Mouse (Mus musculus) testis, adult 2 months (tissue): Measurements from ENCODE around the gene Nos1ap. TPM values are rescaled to one million over a fixed set of nuclear protein-coding genes. Genes with fewer than 3 reads are reported as not detected.

Experiments
- H3K27ac ChIP-seq: fragments of 200-500 bp; 2 replicates; pipeline ENCODE4 v1.5.1; 2012; ENCODE audit warnings: low read depth, low read length; ENCODE audit not compliant: control insufficient read depth, insufficient read depth
- H3K27me3 ChIP-seq: fragments of 200-500 bp; 2 replicates; pipeline ENCODE4 v1.6.1; 2012; ENCODE audit warnings: mild to moderate bottlenecking, low read length, moderate library complexity; ENCODE audit not compliant: control insufficient read depth, insufficient read depth
- H3K36me3 ChIP-seq: fragments of 200-500 bp; 2 replicates; pipeline ENCODE4 v1.6.1; 2012; ENCODE audit warnings: mild to moderate bottlenecking, low read length; ENCODE audit not compliant: control insufficient read depth, insufficient read depth
- H3K4me1 ChIP-seq: fragments of 200-500 bp; 2 replicates; pipeline ENCODE4 v1.6.1; 2012; ENCODE audit warnings: low read length; ENCODE audit not compliant: control insufficient read depth, insufficient read depth
- H3K4me3 ChIP-seq: fragments of 200-500 bp; 2 replicates; pipeline ENCODE4 v1.5.1; 2012; ENCODE audit warnings: low read depth, mild to moderate bottlenecking, low read length, moderate library complexity, mixed read lengths; ENCODE audit not compliant: control insufficient read depth
- CTCF ChIP-seq: fragments of 200-500 bp; IDR thresholded peaks from 2 replicates; pipeline ENCODE4 v1.5.1; 2012; ENCODE audit warnings: low read depth, mild to moderate bottlenecking, inconsistent platforms, low read length, moderate library complexity; ENCODE audit not compliant: control insufficient read depth, insufficient read depth, insufficient replicate concordance
- POLR2A ChIP-seq: fragments of 200-500 bp; IDR thresholded peaks from 2 replicates; pipeline ENCODE4 v1.6.1; 2012; ENCODE audit warnings: low read depth, mild to moderate bottlenecking, inconsistent platforms, low read length, moderate library complexity; ENCODE audit not compliant: control insufficient read depth
- polyA plus RNA-seq: library from polyadenylated mRNA; depleted of rRNA; stranded (reverse); fragments of >200 nt; gene quantifications from 2 replicates; pipeline ENCODE4 v1.2.3, GENCODE M21; 2012

Gene Nos1ap
- polyA plus RNA-seq, 1 experiment = 2.1 TPM

- no peaks in the 10 kb centered on the region for H3K36me3 ChIP-seq
- TF ChIP-seq POLR2A = no peak
- no peak for TF ChIP-seq CTCF
- no peaks in the 10 kb centered on the region for H3K27me3 ChIP-seq
- H3K27ac ChIP-seq = no peak overlapping the region
- no peaks in the 10 kb centered on the region for H3K4me1 ChIP-seq
- no peak overlapping the region for H3K4me3 ChIP-seq
Observed at GRCm38 (mm10) chr1:170576012-170576727, 13.5 kb downstream of the Nos1ap start.

DNA sequence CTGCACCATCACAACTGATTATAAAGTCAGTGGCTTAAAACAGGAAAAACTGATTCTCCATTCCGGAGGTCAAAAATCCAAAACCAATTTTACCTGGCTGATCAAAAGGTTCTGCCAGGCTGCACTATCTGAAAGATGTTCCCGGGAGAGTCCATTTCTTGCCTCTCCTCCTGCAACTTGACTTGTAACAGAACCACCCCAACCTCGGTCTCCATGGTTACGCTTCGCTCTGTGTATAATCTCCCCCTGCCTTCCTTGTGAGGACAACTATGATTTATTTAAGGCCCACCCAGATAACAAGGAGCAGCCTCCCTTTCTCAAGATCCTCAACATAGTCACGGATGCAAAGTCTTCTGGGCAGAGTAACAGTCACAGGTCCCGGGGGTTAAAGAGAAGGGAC is 16.5 kb downstream of the Nos1ap start:
- no peaks in the 10 kb centered on the region for H3K4me1 ChIP-seq
- TF ChIP-seq POLR2A = no peak
- H3K27me3 ChIP-seq = no peaks in the 10 kb centered on the region
- H3K4me3 ChIP-seq = no peak overlapping the region
- H3K27ac ChIP-seq = no peak overlapping the region
- no peaks in the 10 kb centered on the region for H3K36me3 ChIP-seq

GRCm38 (mm10) chr1:170566969-170567368 is 22.7 kb downstream of the Nos1ap start:
- Histone ChIP-seq H3K36me3 (no peaks in the 10 kb centered on the region), H3K27ac (no peak overlapping the region), H3K4me1 (no peaks in the 10 kb centered on the region), H3K4me3 (no peak overlapping the region), H3K27me3 (no peaks in the 10 kb centered on the region)
- TF ChIP-seq CTCF = no peak
- no peak for TF ChIP-seq POLR2A

GRCm38 (mm10) chr1:170566538-170566937 is 23.1 kb downstream of the Nos1ap start:
- H3K27ac ChIP-seq = no peak overlapping the region
- H3K4me1 ChIP-seq = no peaks in the 10 kb centered on the region
- no peak for TF ChIP-seq CTCF
- TF ChIP-seq POLR2A = no peak
- H3K36me3 ChIP-seq = no peaks in the 10 kb centered on the region
- H3K4me3 ChIP-seq = no peak overlapping the region
- no peaks in the 10 kb centered on the region for H3K27me3 ChIP-seq

- no peak overlapping the region for H3K27ac ChIP-seq
- no peaks in the 10 kb centered on the region for H3K36me3 ChIP-seq
- H3K4me1 ChIP-seq = no peaks in the 10 kb centered on the region
- no peak overlapping the region for H3K4me3 ChIP-seq
- TF ChIP-seq POLR2A (no peak), CTCF (no peak)
- no peaks in the 10 kb centered on the region for H3K27me3 ChIP-seq
Observed at GRCm38 (mm10) chr1:170564926-170565325, 24.7 kb downstream of the Nos1ap start.

- Histone ChIP-seq H3K27me3 (no peaks in the 10 kb centered on the region), H3K27ac (no peak overlapping the region), H3K4me1 (no peaks in the 10 kb centered on the region), H3K36me3 (no peaks in the 10 kb centered on the region), H3K4me3 (no peak overlapping the region)
- TF ChIP-seq POLR2A = no peak
- no peak for TF ChIP-seq CTCF
Observed at GRCm38 (mm10) chr1:170562431-170562830, 27.2 kb downstream of the Nos1ap start.

- Histone ChIP-seq H3K4me1 (no peaks in the 10 kb centered on the region), H3K4me3 (no peak overlapping the region), H3K27ac (no peak overlapping the region), H3K27me3 (no peaks in the 10 kb centered on the region), H3K36me3 (no peaks in the 10 kb centered on the region)
- TF ChIP-seq CTCF (no peak), POLR2A (no peak)
Observed at GRCm38 (mm10) chr1:170560768-170561167, 28.9 kb downstream of the Nos1ap start.

DNA sequence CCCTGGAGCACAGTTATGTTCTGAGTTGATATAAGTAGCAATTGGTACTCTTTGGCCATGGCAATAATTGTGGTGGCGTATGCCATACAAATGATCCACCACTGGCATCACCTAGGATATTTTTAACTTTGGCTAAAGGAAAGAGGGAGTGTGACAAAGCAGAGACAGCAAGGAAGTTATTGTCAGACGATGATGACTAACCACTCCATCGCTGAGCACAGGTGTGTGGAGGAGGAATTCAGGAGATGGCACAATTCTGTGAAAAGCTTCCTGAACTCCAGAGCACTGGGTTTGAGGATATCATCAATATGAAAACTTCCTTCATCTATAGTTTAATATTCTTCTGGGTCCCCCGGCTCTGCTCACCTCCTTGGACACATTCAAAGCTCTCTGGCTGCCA is 31.7 kb downstream of the Nos1ap start:
- no peaks in the 10 kb centered on the region for H3K36me3 ChIP-seq
- H3K27ac ChIP-seq = no peak overlapping the region
- no peaks in the 10 kb centered on the region for H3K4me1 ChIP-seq
- no peak for TF ChIP-seq POLR2A
- no peak for TF ChIP-seq CTCF
- no peaks in the 10 kb centered on the region for H3K27me3 ChIP-seq
- no peak overlapping the region for H3K4me3 ChIP-seq

- H3K4me3 ChIP-seq = no peak overlapping the region
- TF ChIP-seq CTCF (no peak), POLR2A (no peak)
Observed at GRCm38 (mm10) chr1:170556696-170557095, 33.0 kb downstream of the Nos1ap start.

More at GRCm38 (mm10) chr1:170556696-170557095, 33.0 kb downstream of the Nos1ap start:
- H3K36me3 ChIP-seq = no peaks in the 10 kb centered on the region
- H3K27me3 ChIP-seq = no peaks in the 10 kb centered on the region
- H3K27ac ChIP-seq = no peak overlapping the region
- no peaks in the 10 kb centered on the region for H3K4me1 ChIP-seq
